Mouse (Mus musculus) liver, embryonic 11.5 days (tissue): ENCODE results near the gene Erbin. TPM values are rescaled to one million over a fixed set of nuclear protein-coding genes. Genes with fewer than 3 reads are reported as not detected.

ENCODE experiments used
- ATAC-seq: fragments of 200-750 bp; cut with Nextera tagmentation; replicated peaks from 2 replicates; pipeline ENCODE4 v1.8.0; 2017; ENCODE audit warnings: moderate number of reproducible peaks, mild to moderate bottlenecking, moderate TSS enrichment, moderate library complexity; ENCODE audit not compliant: low FRiP score
- DNase-seq: peaks from one replicate; pipeline ENCODE4 v3.0.0-alpha.2; 2017; ENCODE audit warnings: low spot score
- H3K27ac ChIP-seq: fragments of 300-500 bp; sonication (generic); 2 replicates; pipeline ENCODE4 v1.5.1; 2014; ENCODE audit warnings: mild to moderate bottlenecking, low read depth, low read length, control low read depth
- H3K27me3 ChIP-seq: fragments of 300-500 bp; sonication (generic); replicated peaks from 2 replicates; pipeline ENCODE4 v1.6.1; 2014; ENCODE audit warnings: low read length, mixed read lengths; ENCODE audit not compliant: control insufficient read depth, insufficient read depth
- H3K36me3 ChIP-seq: fragments of 300-500 bp; sonication (generic); 2 replicates; pipeline ENCODE4 v1.6.1; 2014; ENCODE audit warnings: mild to moderate bottlenecking, low read length, moderate library complexity, mixed read lengths; ENCODE audit not compliant: control insufficient read depth, insufficient read depth
- H3K4me1 ChIP-seq: fragments of 300-500 bp; sonication (generic); replicated peaks from 2 replicates; pipeline ENCODE4 v1.6.1; 2014; ENCODE audit warnings: low read length, mixed read lengths; ENCODE audit not compliant: control insufficient read depth, insufficient read depth
- H3K4me2 ChIP-seq: fragments of 300-500 bp; sonication (generic); 2 replicates; pipeline ENCODE4 v1.6.1; 2014; ENCODE audit warnings: mild to moderate bottlenecking, control low read depth, moderate library complexity
- H3K4me3 ChIP-seq: fragments of 300-500 bp; sonication (generic); 2 replicates; pipeline ENCODE4 v1.5.1; 2014; ENCODE audit warnings: low read depth, low read length, control low read depth
- H3K9ac ChIP-seq: fragments of 300-500 bp; sonication (generic); 2 replicates; pipeline ENCODE4 v1.6.1; 2014; ENCODE audit warnings: low read depth, low read length, control low read depth
- H3K9me3 ChIP-seq: fragments of 300-500 bp; sonication (generic); 2 replicates; pipeline ENCODE4 v1.6.1; 2016; ENCODE audit warnings: low read length, inconsistent platforms, mixed read lengths; ENCODE audit not compliant: control insufficient read depth
- WGBS: fragments of 180-500 bp; shearing (Covaris S2); extraction: QIAGEN DNeasy Blood & Tissue Kit; methylation state at CpG from one replicate; pipeline ENCODE4 v1.1.7; 2014; 5-methylcytosine and 5-hydroxymethylcytosine counted together
- polyA plus RNA-seq: library from polyadenylated mRNA; unstranded; fragments of >200 nt; fragmentation: Nextera tagmentation; extraction: Ambion mirVana; gene quantifications from 2 replicates; pipeline ENCODE4 v1.2.1, GENCODE M21; 2014

Gene Erbin
- polyA plus RNA-seq = 16.2 and 17.8 TPM in 2 replicates

GRCm38 (mm10) chr13:103920261-103920932, at the start of gene Erbin:
Gene Erbin (minus strand): TSS chr13:103920514.
- peak within 1 kb of the TSS; percentile 78 for H3K4me3 ChIP-seq
- under 1% methylated on average over 67 of the region's 93 CpGs for WGBS
- no peaks in the 10 kb centered on the region for H3K27me3 ChIP-seq
- H3K9me3 ChIP-seq = no peaks in the 10 kb centered on the region
- H3K36me3 ChIP-seq = no peaks in the 10 kb centered on the region
- peak; percentile 76 for ATAC-seq
- H3K4me1 ChIP-seq = no peaks in the 10 kb centered on the region; the same call in 1 of the 2 replicates
- peak within 1 kb of the TSS; percentile 86 for H3K4me2 ChIP-seq
- H3K9ac ChIP-seq = peak within 1 kb of the TSS; percentile 97
- H3K27ac ChIP-seq = peak within 1 kb of the TSS; percentile 99
- DNase-seq = peak; percentile 78

GRCm38 (mm10) chr13:103969912-103970311, 49.6 kb upstream of the Erbin start:
- Histone ChIP-seq H3K27ac (no peak overlapping the region), H3K4me2 (no peak overlapping the region), H3K9me3 (no peaks in the 10 kb centered on the region), H3K4me3 (no peak overlapping the region), H3K27me3 (no peaks in the 10 kb centered on the region), H3K36me3 (no peaks in the 10 kb centered on the region), H3K9ac (no peak overlapping the region), H3K4me1 (no peaks in the 10 kb centered on the region)
- WGBS = 81% methylated on average over 6 of the region's 6 CpGs
- ATAC-seq = no peak
- DNase-seq = no peak

GRCm38 (mm10) chr13:103967987-103968386, 47.7 kb upstream of the Erbin start:
- WGBS = 89% methylated on average over 9 of the region's 9 CpGs
- Histone ChIP-seq H3K27me3 (no peaks in the 10 kb centered on the region), H3K4me2 (no peak overlapping the region), H3K27ac (no peak overlapping the region), H3K9ac (no peak overlapping the region), H3K4me3 (no peak overlapping the region), H3K4me1 (no peaks in the 10 kb centered on the region), H3K9me3 (no peaks in the 10 kb centered on the region), H3K36me3 (no peaks in the 10 kb centered on the region)
- ATAC-seq = no peak
- DNase-seq = no peak

GRCm38 (mm10) chr13:103966696-103967215, 46.4 kb upstream of the Erbin start:
- Histone ChIP-seq H3K4me3 (no peak overlapping the region), H3K9ac (no peak overlapping the region)
- 83% methylated on average over 8 of the region's 8 CpGs for WGBS

GRCm38 (mm10) chr13:103965187-103965586, 44.9 kb upstream of the Erbin start:
- Histone ChIP-seq H3K36me3 (no peaks in the 10 kb centered on the region), H3K9me3 (no peaks in the 10 kb centered on the region), H3K4me3 (no peak overlapping the region), H3K9ac (no peak overlapping the region), H3K27ac (no peak overlapping the region), H3K4me2 (no peak overlapping the region), H3K27me3 (no peaks in the 10 kb centered on the region), H3K4me1 (no peaks in the 10 kb centered on the region)
- 70% methylated on average over 2 of the region's 2 CpGs for WGBS
- ATAC-seq (no peak), DNase-seq (no peak)

More at GRCm38 (mm10) chr13:103966696-103967215, 46.4 kb upstream of the Erbin start:
- Histone ChIP-seq H3K9me3 (no peaks in the 10 kb centered on the region), H3K4me1 (no peaks in the 10 kb centered on the region), H3K36me3 (no peaks in the 10 kb centered on the region), H3K4me2 (no peak overlapping the region), H3K27ac (no peak overlapping the region), H3K27me3 (no peaks in the 10 kb centered on the region)
- DNase-seq (no peak), ATAC-seq (no peak)

GRCm38 (mm10) chr13:103963094-103963493, 42.8 kb upstream of the Erbin start:
- H3K4me1 ChIP-seq = no peaks in the 10 kb centered on the region
- H3K27me3 ChIP-seq = no peaks in the 10 kb centered on the region
- ATAC-seq (no peak), DNase-seq (no peak)
- H3K36me3 ChIP-seq = no peaks in the 10 kb centered on the region
- no peak overlapping the region for H3K9ac ChIP-seq
- 67% methylated on average over 2 of the region's 2 CpGs for WGBS
- H3K4me3 ChIP-seq = no peak overlapping the region
- no peak overlapping the region for H3K4me2 ChIP-seq
- H3K27ac ChIP-seq = no peak overlapping the region
- no peaks in the 10 kb centered on the region for H3K9me3 ChIP-seq

- H3K4me2 ChIP-seq = no peak overlapping the region
- H3K36me3 ChIP-seq = no peaks in the 10 kb centered on the region
- DNase-seq (no peak), ATAC-seq (no peak)
- 78% methylated on average over 5 of the region's 5 CpGs for WGBS
- H3K9me3 ChIP-seq = no peaks in the 10 kb centered on the region
- no peak overlapping the region for H3K27ac ChIP-seq
- H3K27me3 ChIP-seq = no peaks in the 10 kb centered on the region
- no peak overlapping the region for H3K9ac ChIP-seq
- H3K4me3 ChIP-seq = no peak overlapping the region
- no peaks in the 10 kb centered on the region for H3K4me1 ChIP-seq
Measured at GRCm38 (mm10) chr13:103959841-103960240, 39.5 kb upstream of the Erbin start.

GRCm38 (mm10) chr13:103958607-103959123, 38.4 kb upstream of the Erbin start:
- Histone ChIP-seq H3K36me3 (no peaks in the 10 kb centered on the region), H3K4me1 (no peaks in the 10 kb centered on the region), H3K27ac (no peak overlapping the region), H3K9ac (no peak overlapping the region), H3K9me3 (no peaks in the 10 kb centered on the region), H3K4me2 (no peak overlapping the region), H3K4me3 (no peak overlapping the region), H3K27me3 (no peaks in the 10 kb centered on the region)
- DNase-seq = no peak
- no peak for ATAC-seq
- WGBS = 82% methylated on average over 9 of the region's 9 CpGs
